Mouse (Mus musculus) small intestine, adult 2 months (tissue): ENCODE measurements around the gene Hs2st1.

Source experiments
- CTCF ChIP-seq: fragments of 200-500 bp; IDR thresholded peaks from 2 replicates; pipeline ENCODE4 v1.5.1; 2012; ENCODE audit warnings: low read depth, mild to moderate bottlenecking, control low read depth, inconsistent platforms, low read length, moderate library complexity, mixed read lengths; ENCODE audit not compliant: insufficient replicate concordance, insufficient read length; ENCODE audit errors: extremely low read depth
- POLR2A ChIP-seq: fragments of 200-500 bp; IDR thresholded peaks from 2 replicates; pipeline ENCODE4 v1.6.1; 2012; ENCODE audit warnings: low read depth, mild to moderate bottlenecking, control low read depth, inconsistent platforms, low read length, moderate library complexity

DNA sequence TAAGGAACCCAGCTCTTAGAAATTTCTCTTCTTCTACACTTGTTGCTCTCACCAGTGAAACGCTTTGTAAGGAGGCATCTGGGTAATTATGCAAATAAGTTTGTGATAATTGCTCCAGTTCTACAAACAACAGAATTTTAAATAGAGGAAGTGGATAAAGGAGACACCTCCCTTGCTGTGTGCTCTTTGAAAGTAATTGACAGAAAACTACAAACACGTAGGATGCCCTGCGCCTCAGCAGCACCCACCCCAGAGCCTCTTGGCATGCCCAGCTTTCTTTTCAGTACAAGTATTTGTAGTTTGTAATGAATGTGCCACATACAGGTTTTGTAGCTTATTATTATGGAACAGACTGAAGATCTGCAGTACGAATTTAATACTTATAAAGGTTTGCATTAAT is 27.1 kb upstream of the Hs2st1 start:
- no peak for TF ChIP-seq POLR2A
- TF ChIP-seq CTCF: no peak
